Mouse (Mus musculus) lung, embryonic 15.5 days (tissue): Measurements from ENCODE around the gene Slc25a1. TPM values are rescaled to one million over a fixed set of nuclear protein-coding genes. Genes with fewer than 3 reads are reported as not detected.

Experiments
- ATAC-seq: fragments of 200-750 bp; cut with Nextera tagmentation; 2 replicates; pipeline ENCODE4 v1.8.0; 2017; ENCODE audit warnings: moderate number of reproducible peaks, borderline replicate concordance; ENCODE audit not compliant: low FRiP score, low TSS enrichment; ENCODE audit errors: extremely low read depth
- H3K27ac ChIP-seq: fragments of 300-500 bp; sonication (generic); 2 replicates; pipeline ENCODE4 v1.5.1; 2015; ENCODE audit warnings: moderate library complexity, mild to moderate bottlenecking, inconsistent platforms
- H3K27me3 ChIP-seq: fragments of 300-500 bp; sonication (generic); 2 replicates; pipeline ENCODE4 v1.6.1; 2015; ENCODE audit warnings: inconsistent platforms
- H3K36me3 ChIP-seq: fragments of 300-500 bp; sonication (generic); 2 replicates; pipeline ENCODE4 v1.6.1; 2015; ENCODE audit warnings: inconsistent platforms
- H3K4me1 ChIP-seq: fragments of 300-500 bp; sonication (generic); 2 replicates; pipeline ENCODE4 v1.6.1; 2015; ENCODE audit warnings: inconsistent platforms
- H3K4me2 ChIP-seq: fragments of 300-500 bp; sonication (generic); 2 replicates; pipeline ENCODE4 v1.6.1; 2015; ENCODE audit warnings: inconsistent platforms, mild to moderate bottlenecking, moderate library complexity
- H3K4me3 ChIP-seq: fragments of 300-500 bp; sonication (generic); 2 replicates; pipeline ENCODE4 v1.5.1; 2015; ENCODE audit warnings: mild to moderate bottlenecking, inconsistent platforms
- H3K9ac ChIP-seq: fragments of 300-500 bp; sonication (generic); 2 replicates; pipeline ENCODE4 v1.6.1; 2015; ENCODE audit warnings: inconsistent platforms
- H3K9me3 ChIP-seq: fragments of 300-500 bp; sonication (generic); 2 replicates; pipeline ENCODE4 v1.6.1; 2016; ENCODE audit warnings: inconsistent platforms
- WGBS: fragments of 180-500 bp; shearing (Covaris S2); methylation state at CpG from one replicate; pipeline ENCODE4 v1.1.7; 2015; 5-methylcytosine and 5-hydroxymethylcytosine counted together
- polyA plus RNA-seq: library from polyadenylated mRNA; unstranded; fragments of >200 nt; fragmentation: Nextera tagmentation; extraction: Ambion mirVana; gene quantifications from 2 replicates; pipeline ENCODE4 v1.2.1, GENCODE M21; 2015

Slc25a1 gene
- polyA plus RNA-seq, 1 experiment from 2014 or later: 72.6 TPM

DNA sequence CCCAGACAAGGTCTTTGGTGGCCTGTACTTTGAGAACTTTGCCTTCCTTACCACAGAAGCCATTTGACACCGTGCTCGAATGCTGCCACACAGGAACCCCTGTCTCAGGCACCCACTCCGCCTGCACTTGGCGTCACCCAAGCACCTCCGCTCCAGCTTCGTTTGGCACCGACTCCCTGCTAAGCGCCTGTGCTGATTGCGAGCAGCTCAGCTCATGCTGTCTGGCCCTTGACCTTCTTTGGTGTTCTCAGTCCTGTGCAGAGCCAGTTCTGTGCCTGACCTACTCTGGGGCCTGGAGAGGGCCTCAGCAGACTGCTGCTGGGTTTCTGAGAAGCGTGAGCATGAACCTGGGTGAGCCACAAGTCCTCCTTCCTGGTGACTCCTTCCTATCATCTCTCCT, 8.8 kb upstream of the Slc25a1 start:
- no peak overlapping the region for H3K9ac ChIP-seq
- no peaks in the 10 kb centered on the region; the same call in 1 of the 2 replicates for H3K27me3 ChIP-seq
- no peak overlapping the region for H3K4me2 ChIP-seq
- H3K36me3 ChIP-seq: no peaks in the 10 kb centered on the region
- WGBS: 69% methylated on average over 10 of the region's 10 CpGs
- ATAC-seq: no peak
- no peak overlapping the region for H3K4me3 ChIP-seq
- H3K27ac ChIP-seq: no peak overlapping the region
- no peaks in the 10 kb centered on the region for H3K9me3 ChIP-seq
- H3K4me1 ChIP-seq: peaks cover 11% of the 10 kb centered on the region

DNA sequence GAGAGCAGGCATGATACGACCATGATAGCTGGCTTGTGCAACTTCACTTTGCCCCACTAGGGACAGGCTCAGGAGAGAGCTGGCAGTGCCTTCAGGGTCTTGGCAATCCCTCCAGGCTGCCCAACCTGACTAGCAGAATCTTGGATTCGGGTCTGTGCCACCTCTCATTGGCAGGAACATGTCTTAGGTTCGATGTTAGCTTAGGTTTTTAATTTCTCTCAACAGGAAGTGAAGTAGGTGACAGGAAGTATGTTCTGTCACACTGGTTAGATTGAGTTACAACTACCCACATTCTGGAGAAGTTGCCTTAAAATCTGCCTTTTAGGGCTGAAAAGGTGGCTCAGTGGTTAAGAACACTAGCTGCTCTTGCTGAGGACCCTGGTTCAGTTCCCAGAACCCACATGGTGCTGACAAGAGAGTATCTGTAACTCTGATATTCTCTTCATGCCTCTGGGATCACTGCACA, 6.5 kb upstream of the Slc25a1 start:
- no peak overlapping the region for H3K9ac ChIP-seq
- no peaks in the 10 kb centered on the region for H3K36me3 ChIP-seq
- H3K4me1 ChIP-seq: peaks cover 10% of the 10 kb centered on the region
- H3K27ac ChIP-seq: no peak overlapping the region
- H3K9me3 ChIP-seq: no peaks in the 10 kb centered on the region
- H3K4me3 ChIP-seq: no peak overlapping the region
- no peak overlapping the region for H3K4me2 ChIP-seq
- no peak for ATAC-seq
- WGBS: 54% methylated on average over 3 of the region's 3 CpGs
- no peaks in the 10 kb centered on the region; the same call in 1 of the 2 replicates for H3K27me3 ChIP-seq

DNA sequence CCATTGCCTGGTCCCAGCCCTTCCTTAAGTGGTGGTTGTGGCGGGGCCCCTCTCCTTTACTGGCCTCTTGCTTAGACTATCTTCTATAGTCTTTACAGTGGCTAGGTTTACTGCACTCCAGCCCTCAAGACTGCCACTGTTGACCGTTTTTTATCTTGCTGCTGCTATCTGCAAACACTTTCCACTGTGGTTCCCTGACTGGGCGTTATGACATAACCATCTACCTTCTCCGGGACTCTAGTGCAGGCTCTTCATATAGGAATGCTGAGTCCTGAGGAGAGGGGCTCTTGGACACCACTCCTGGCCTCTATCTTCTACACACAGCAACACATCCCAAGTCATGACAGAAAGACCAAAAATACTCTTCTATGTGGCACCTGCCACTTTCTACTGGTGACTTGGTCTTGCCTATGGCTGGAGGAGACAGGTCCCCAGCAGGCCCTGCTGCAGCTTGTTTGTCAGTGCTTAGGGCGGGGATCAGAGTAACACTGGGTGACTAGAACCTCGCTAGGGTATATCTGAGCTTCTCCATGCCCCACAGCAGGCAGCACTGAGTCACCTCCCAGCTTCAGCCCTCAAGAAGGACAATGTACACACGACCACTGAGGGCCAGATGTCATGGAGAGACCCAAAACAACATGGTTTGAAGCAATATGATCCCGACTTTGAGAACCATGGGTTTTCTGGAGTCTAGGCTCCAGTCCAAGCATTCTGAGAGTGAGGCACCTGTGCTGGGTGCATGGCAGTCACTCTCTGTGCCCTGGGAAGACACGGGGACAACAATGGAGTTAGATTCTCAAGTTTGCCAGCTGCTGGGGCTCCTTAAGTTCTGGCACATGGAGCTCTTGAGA, 5.8 kb upstream of the Slc25a1 start:
- no peaks in the 10 kb centered on the region; the same call in 1 of the 2 replicates for H3K27me3 ChIP-seq
- H3K36me3 ChIP-seq: no peaks in the 10 kb centered on the region
- no peak overlapping the region for H3K4me3 ChIP-seq
- no peak for ATAC-seq
- H3K4me2 ChIP-seq: no peak overlapping the region
- H3K9ac ChIP-seq: no peak overlapping the region
- 56% methylated on average over 9 of the region's 9 CpGs for WGBS
- peaks cover 7% of the 10 kb centered on the region for H3K4me1 ChIP-seq
- H3K9me3 ChIP-seq: no peaks in the 10 kb centered on the region
- H3K27ac ChIP-seq: no peak overlapping the region

DNA sequence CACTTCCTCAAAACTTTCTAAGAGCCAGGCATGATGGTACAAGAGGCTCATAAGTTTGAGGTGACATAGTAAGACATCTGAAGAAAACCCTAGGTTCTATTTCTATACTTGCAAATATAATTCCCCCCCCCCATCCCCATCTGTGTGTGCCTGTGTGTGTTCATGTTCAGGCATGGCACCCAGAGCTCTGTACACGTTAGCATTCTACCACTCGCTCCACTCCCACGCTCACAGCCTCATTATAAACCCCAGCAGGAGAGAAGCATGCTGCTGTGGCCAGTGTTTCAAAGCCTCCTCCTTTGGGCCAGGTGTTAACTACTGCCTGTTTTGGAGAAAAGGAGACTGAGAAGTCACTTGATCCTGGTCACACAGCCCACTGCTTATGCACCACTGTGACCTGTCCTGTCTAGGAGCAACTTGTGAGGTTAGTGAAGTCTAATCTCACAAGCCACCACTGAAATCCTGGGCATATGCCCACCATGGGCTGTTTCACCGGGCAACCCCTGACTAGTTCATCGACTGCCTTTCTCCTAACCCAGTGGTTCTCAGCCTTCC, 4.0 kb upstream of the Slc25a1 start:
- no peak overlapping the region for H3K4me3 ChIP-seq
- no peak overlapping the region for H3K4me2 ChIP-seq
- 66% methylated on average over 5 of the region's 5 CpGs for WGBS
- H3K27me3 ChIP-seq: no peaks in the 10 kb centered on the region; the same call in 1 of the 2 replicates
- H3K36me3 ChIP-seq: no peaks in the 10 kb centered on the region
- peaks cover 7% of the 10 kb centered on the region for H3K4me1 ChIP-seq
- no peaks in the 10 kb centered on the region for H3K9me3 ChIP-seq
- H3K27ac ChIP-seq: no peak overlapping the region
- no peak overlapping the region for H3K9ac ChIP-seq
- no peak for ATAC-seq

DNA sequence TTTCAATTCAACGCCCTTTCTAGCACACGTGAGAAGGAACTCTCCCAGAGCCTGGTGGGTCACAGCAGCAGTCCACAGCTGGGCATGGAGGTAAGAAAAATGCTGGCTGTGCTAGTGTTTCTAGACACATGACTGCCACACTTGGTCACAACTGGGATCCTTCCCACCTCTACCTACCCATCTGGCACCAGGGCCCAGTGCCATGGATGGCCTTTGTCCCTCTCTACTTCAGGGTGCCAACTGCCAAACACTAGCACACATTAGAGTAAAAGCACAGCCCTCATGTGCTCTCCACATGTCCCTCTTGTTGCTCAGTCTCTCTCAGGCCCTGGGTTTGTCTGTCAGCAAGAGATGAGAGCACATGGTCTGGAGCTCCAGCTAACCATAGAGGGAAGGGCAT, 1.6 kb upstream of the Slc25a1 start:
- Histone ChIP-seq H3K27me3 (no peaks in the 10 kb centered on the region), H3K9ac (no peak overlapping the region), H3K27ac (no peak overlapping the region), H3K9me3 (no peaks in the 10 kb centered on the region), H3K4me3 (no peak overlapping the region), H3K4me1 (peaks cover 13% of the 10 kb centered on the region), H3K36me3 (0 out of 2 replicates have a peak, but pooled peaks cover 6% of the 10 kb centered on the region), H3K4me2 (no peak overlapping the region)
- ATAC-seq: no peak
- 76% methylated on average over 2 of the region's 2 CpGs for WGBS

DNA sequence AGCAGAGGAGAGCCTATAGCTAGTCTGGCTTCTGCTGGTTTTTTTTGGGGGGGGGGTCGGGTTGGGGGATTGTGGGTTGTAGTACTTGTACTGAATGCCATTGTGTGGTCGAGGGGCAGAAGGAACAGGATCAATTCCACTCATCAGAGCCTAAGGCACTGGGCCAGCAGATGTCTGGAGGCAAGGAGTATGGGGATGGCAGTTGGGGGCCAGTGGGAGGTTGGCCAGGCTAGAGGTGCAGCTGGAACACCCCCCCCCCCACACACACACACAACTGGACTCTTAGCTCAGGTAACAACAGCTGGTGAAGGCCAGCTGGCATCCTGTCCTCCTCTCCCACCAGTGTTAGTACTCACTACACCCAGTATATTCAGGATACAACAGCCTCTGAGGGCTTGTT, 1.2 kb upstream of the Slc25a1 start:
- Histone ChIP-seq H3K9ac (no peak overlapping the region), H3K4me1 (peaks cover 13% of the 10 kb centered on the region), H3K27me3 (no peaks in the 10 kb centered on the region), H3K36me3 (0 out of 2 replicates have a peak, but pooled peaks cover 6% of the 10 kb centered on the region), H3K4me2 (peak overlapping the region; percentile 97), H3K27ac (peak overlapping the region; percentile 85), H3K4me3 (no peak overlapping the region), H3K9me3 (no peaks in the 10 kb centered on the region)
- ATAC-seq: no peak
- 16% methylated on average over 2 of the region's 2 CpGs for WGBS

DNA sequence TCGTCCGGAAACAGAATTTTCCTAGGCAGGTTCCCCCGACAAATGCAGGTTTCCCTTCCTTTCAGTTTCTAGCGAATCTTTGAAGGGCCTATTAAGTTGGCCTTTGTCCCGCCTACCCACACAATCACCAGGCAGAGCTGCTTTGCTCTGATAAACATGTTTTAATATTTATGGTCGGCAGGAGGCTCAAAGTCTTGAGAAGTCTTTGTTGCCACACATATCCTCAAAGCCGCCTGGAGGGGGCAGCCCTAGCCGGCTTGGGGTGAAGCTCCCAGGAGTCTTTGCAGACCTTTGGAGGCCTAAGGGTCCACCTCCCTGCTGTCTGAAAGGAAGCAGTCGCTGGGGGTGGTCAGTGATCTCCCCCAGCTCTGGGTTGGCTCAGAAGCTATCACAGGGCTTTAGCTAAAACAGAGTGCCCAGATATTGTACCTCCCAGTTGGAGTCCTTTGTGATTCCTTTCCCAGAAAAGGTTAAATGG, 647 bp upstream of the Slc25a1 start:
- Histone ChIP-seq H3K9me3 (no peaks in the 10 kb centered on the region), H3K4me3 (peak overlapping the region; percentile 69), H3K36me3 (0 out of 2 replicates have a peak, but pooled peaks cover 6% of the 10 kb centered on the region), H3K9ac (peak overlapping the region; percentile 53), H3K4me1 (peaks cover 13% of the 10 kb centered on the region), H3K27me3 (no peaks in the 10 kb centered on the region), H3K27ac (peak overlapping the region; percentile 85), H3K4me2 (peak overlapping the region; percentile 97)
- WGBS: under 1% methylated on average over 9 of the region's 9 CpGs
- peak; percentile 62; the same call in 1 of the 2 replicates for ATAC-seq

DNA sequence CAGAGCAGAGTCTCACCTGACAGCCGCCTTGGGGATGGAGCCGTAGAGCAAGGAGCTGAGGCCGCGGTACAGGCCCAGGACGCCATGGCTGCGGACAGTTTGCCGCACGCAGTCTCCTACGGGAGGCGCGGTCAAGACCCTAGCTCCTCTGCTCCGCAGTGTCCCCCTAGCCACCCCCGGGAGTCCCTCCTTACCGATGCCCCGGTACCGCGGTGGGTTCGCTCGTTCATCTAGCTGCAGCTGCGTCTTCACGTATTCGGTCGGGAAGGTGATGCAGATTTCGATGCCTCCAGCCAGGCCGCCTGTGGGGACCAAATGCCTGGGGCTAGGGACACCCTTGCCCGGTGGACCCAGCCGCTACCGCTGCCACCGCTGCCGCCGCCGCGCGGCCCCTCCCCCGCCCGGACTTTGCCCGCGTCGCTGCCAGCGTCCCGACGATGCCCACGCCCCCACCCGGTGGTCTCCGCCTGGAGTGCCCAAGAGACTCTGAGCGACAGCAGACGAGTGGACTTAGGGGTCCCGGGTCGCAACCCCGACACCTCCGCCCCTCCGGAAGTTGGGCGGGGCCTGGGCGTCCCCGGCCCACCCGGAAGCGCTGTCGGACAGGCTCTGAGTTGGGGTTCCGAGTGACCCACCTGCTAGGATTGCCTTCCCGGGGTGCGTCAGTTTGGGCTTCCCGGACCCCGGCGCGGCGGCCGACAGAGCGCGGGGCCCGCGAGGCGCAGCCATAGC, 502 bp downstream of the Slc25a1 start:
- ATAC-seq: peak; percentile 57
- Histone ChIP-seq H3K4me1 (peaks cover 18% of the 10 kb centered on the region), H3K4me3 (peak overlapping the region; percentile 69), H3K9ac (peak overlapping the region; percentile 53), H3K27me3 (no peaks in the 10 kb centered on the region), H3K27ac (peak overlapping the region; percentile 85), H3K36me3 (0 out of 2 replicates have a peak, but pooled peaks cover 6% of the 10 kb centered on the region), H3K9me3 (no peaks in the 10 kb centered on the region), H3K4me2 (peak overlapping the region; percentile 97)
- WGBS: under 1% methylated on average over 61 of the region's 72 CpGs

DNA sequence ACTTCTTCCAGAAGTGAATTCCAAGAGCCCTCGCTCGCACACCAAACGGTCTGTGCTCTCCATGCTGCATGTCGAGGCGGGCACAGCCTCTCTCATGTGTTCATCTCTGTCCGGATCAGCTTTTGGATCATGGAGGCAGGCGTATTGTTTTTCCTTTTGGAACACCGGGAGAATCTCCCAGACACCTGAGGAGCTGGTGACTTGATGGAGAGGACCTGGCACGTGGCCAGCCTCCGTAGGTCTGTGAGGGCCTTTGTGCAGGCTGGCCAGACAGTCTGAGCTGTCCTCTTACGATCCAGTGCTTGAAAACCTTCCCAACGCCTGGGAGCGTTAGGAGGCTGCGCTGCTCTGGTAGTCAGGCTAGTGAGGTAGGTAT, 5.9 kb downstream of the Slc25a1 start:
- Histone ChIP-seq H3K4me2 (peak overlapping the region; percentile 94), H3K27me3 (peaks cover 33% of the 10 kb centered on the region), H3K4me1 (peaks cover 26% of the 10 kb centered on the region), H3K9me3 (no peaks in the 10 kb centered on the region), H3K9ac (peak overlapping the region; percentile 67), H3K4me3 (peak overlapping the region; percentile 60), H3K27ac (peak overlapping the region; percentile 49), H3K36me3 (0 out of 2 replicates have a peak, but pooled peaks cover 6% of the 10 kb centered on the region)
- ATAC-seq: peak; percentile 9
- under 1% methylated on average over 14 of the region's 14 CpGs for WGBS

DNA sequence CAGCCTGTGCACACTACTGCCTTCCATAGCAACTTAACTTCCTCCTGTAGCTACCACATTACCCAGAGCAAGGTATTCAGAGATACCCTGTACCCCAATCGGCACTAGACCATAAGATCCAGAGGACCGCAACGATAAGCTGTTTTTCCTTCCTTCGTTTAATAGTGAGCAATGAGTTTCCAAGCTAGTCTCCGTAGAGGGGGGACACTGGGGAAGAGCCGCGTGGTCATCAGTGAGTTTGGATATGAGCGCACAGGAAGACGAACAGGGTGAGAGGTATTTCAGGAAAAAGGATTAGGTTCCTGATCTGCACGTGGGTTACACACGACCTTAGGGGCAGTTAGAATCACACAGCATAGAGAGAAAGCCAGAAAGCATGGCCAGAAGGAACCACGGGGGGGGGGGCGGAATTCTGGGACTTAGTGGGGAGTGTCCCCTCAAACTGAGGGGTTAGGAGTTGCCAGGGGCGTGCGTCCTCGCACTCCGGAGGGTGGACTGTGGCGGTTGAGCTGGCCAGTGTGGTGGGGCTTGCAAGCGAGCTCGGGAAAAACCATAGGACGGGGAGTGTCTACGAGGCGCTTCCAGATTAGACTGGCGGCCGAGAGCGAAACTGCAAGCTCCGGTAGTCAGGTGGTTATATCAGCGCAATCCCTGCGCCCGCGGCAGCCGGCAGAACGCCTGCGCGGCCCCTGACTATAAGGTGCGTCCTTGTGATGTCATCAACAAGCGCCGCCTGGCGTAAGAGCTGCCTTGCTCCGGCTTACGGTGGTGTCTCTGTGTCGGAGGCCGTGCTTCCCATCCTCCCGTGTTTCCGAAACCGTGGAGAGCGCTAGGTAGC, 6.5 kb downstream of the Slc25a1 start:
- Histone ChIP-seq H3K4me1 (peaks cover 20% of the 10 kb centered on the region), H3K27ac (peak overlapping the region; percentile 86), H3K4me3 (peak overlapping the region; percentile 60), H3K9me3 (no peaks in the 10 kb centered on the region), H3K27me3 (peaks cover 39% of the 10 kb centered on the region), H3K9ac (peak overlapping the region; percentile 67), H3K36me3 (0 out of 2 replicates have a peak, but pooled peaks cover 6% of the 10 kb centered on the region), H3K4me2 (peak overlapping the region; percentile 94)
- ATAC-seq: peak; percentile 95
- 2% methylated on average over 47 of the region's 47 CpGs for WGBS

DNA sequence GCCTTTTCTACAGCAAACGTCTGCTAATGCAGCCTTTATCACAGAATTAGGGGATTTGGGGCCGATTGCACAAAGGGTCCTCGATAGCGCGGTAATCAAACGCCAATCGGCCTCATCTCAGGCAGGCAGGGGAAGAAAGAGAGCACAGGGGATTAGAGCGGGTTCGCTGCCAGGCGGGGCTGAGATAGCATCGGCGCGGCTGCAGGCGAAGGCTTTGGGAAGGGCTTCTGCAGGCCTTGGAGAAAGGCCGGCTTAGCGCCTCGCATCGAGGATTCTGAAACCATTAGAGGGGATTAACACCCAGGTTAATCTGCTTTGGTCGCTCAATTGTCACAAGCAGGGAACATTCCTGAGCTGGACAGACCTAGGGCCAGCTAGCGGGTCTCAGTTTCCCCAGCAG, 7.4 kb downstream of the Slc25a1 start:
- no peak overlapping the region for H3K27ac ChIP-seq
- WGBS: 14% methylated on average over 20 of the region's 20 CpGs
- no peaks in the 10 kb centered on the region for H3K36me3 ChIP-seq
- H3K4me1 ChIP-seq: peaks cover 18% of the 10 kb centered on the region
- peaks cover 48% of the 10 kb centered on the region for H3K27me3 ChIP-seq
- H3K9ac ChIP-seq: peak overlapping the region; percentile 20; the same call in 1 of the 2 replicates
- H3K4me2 ChIP-seq: peak overlapping the region; percentile 94
- H3K9me3 ChIP-seq: no peaks in the 10 kb centered on the region
- no peak for ATAC-seq
- H3K4me3 ChIP-seq: peak overlapping the region; percentile 60; the same call in 1 of the 2 replicates
